Mouse (Mus musculus) small intestine, adult 2 months (tissue): ENCODE data around the gene Plekhh2. TPM values are rescaled to one million over a fixed set of nuclear protein-coding genes. Genes with fewer than 3 reads are reported as not detected.

Experiments
- H3K27ac ChIP-seq: fragments of 200-500 bp; 2 replicates; pipeline ENCODE4 v1.5.1; 2012; ENCODE audit warnings: low read depth, low read length, control low read depth, inconsistent platforms; ENCODE audit not compliant: insufficient read depth
- H3K27me3 ChIP-seq: fragments of 200-500 bp; 2 replicates; pipeline ENCODE4 v1.6.1; 2012; ENCODE audit warnings: mild to moderate bottlenecking, moderate library complexity, low read length, inconsistent platforms; ENCODE audit not compliant: control insufficient read depth, insufficient read depth
- H3K36me3 ChIP-seq: fragments of 200-500 bp; 2 replicates; pipeline ENCODE4 v1.6.1; 2012; ENCODE audit warnings: mild to moderate bottlenecking, low read length, control low read depth, inconsistent platforms; ENCODE audit not compliant: control insufficient read depth, insufficient read depth
- H3K4me1 ChIP-seq: fragments of 200-500 bp; 2 replicates; pipeline ENCODE4 v1.6.1; 2012; ENCODE audit warnings: low read length, inconsistent platforms, mixed read lengths; ENCODE audit not compliant: control insufficient read depth, insufficient read depth, insufficient read length
- H3K4me3 ChIP-seq: fragments of 200-500 bp; 2 replicates; pipeline ENCODE4 v1.5.1; 2012; ENCODE audit warnings: low read depth, mild to moderate bottlenecking, control low read depth, inconsistent platforms, low read length, moderate library complexity
- CTCF ChIP-seq: fragments of 200-500 bp; IDR thresholded peaks from 2 replicates; pipeline ENCODE4 v1.5.1; 2012; ENCODE audit warnings: low read depth, mild to moderate bottlenecking, control low read depth, inconsistent platforms, low read length, moderate library complexity, mixed read lengths; ENCODE audit not compliant: insufficient replicate concordance, insufficient read length; ENCODE audit errors: extremely low read depth
- POLR2A ChIP-seq: fragments of 200-500 bp; IDR thresholded peaks from 2 replicates; pipeline ENCODE4 v1.6.1; 2012; ENCODE audit warnings: low read depth, mild to moderate bottlenecking, control low read depth, inconsistent platforms, low read length, moderate library complexity
- WGBS: fragments of 180-500 bp; shearing (Covaris S2); methylation state at CpG from one replicate; pipeline ENCODE4 v1.1.7; 2018; 5-methylcytosine and 5-hydroxymethylcytosine counted together
- polyA plus RNA-seq: library from polyadenylated mRNA; depleted of rRNA; stranded (reverse); fragments of >200 nt; gene quantifications from 2 replicates; pipeline ENCODE4 v1.2.3, GENCODE M21; 2012

Plekhh2 gene
- polyA plus RNA-seq, 1 experiment: 1.8 TPM

GRCm38 (mm10) chr17:84482831-84483230, 28.9 kb upstream of the Plekhh2 start:
- no peak overlapping the region for H3K27ac ChIP-seq
- WGBS: 90% methylated on average over 3 of the region's 3 CpGs
- TF ChIP-seq POLR2A (no peak), CTCF (no peak)
- no peak overlapping the region for H3K4me3 ChIP-seq
- H3K4me1 ChIP-seq: no peaks in the 10 kb centered on the region
- H3K36me3 ChIP-seq: no peaks in the 10 kb centered on the region
- no peaks in the 10 kb centered on the region; the same call in 1 of the 2 replicates for H3K27me3 ChIP-seq

GRCm38 (mm10) chr17:84483673-84484320, 27.9 kb upstream of the Plekhh2 start:
- no peaks in the 10 kb centered on the region; the same call in 1 of the 2 replicates for H3K27me3 ChIP-seq
- H3K4me3 ChIP-seq: no peak overlapping the region
- no peak for TF ChIP-seq POLR2A
- no peak for TF ChIP-seq CTCF
- H3K27ac ChIP-seq: no peak overlapping the region
- no peaks in the 10 kb centered on the region for H3K4me1 ChIP-seq
- 70% methylated on average over 6 of the region's 6 CpGs for WGBS
- H3K36me3 ChIP-seq: no peaks in the 10 kb centered on the region

GRCm38 (mm10) chr17:84487415-84487814, 24.3 kb upstream of the Plekhh2 start:
- Histone ChIP-seq H3K4me1 (no peaks in the 10 kb centered on the region), H3K4me3 (no peak overlapping the region), H3K27ac (no peak overlapping the region), H3K27me3 (no peaks in the 10 kb centered on the region; the same call in 1 of the 2 replicates), H3K36me3 (no peaks in the 10 kb centered on the region)
- 67% methylated on average over 2 of the region's 2 CpGs for WGBS
- TF ChIP-seq CTCF (no peak), POLR2A (no peak)

DNA sequence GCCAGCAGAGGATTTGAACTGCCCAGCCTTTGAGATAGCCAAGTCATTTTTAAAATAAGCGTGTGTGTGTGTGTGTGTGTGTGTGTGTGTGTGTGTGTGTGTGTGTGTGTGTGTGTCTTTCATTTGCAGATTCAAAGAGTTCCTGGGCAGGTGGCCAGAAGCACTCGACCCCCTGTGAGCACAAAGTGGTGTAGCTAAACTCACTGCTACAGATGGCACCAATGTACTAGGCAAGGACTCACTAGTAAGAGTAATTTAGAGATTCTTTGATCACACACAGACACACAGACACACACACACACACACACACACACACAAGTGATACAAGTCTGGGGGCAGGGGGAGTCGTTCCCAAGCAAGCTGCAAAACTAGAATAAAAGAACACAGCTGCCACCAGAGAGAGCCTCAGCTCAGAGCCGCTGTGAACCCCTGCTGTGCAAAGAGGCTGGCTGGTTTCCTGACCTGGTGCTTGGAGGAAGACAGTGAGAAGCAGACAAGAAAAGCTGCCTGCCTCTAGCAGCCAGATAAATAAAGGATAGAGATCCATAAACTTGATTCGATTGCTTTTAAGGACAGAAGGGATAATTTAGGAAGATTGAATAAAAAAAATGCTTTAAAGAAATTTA, 19.3 kb upstream of the Plekhh2 start:
- no peaks in the 10 kb centered on the region for H3K4me1 ChIP-seq
- no peak overlapping the region for H3K4me3 ChIP-seq
- 36% methylated on average over 5 of the region's 5 CpGs for WGBS
- TF ChIP-seq CTCF (no peak), POLR2A (no peak)
- H3K27ac ChIP-seq: no peak overlapping the region
- H3K27me3 ChIP-seq: peaks cover 2% of the 10 kb centered on the region
- no peaks in the 10 kb centered on the region for H3K36me3 ChIP-seq

DNA sequence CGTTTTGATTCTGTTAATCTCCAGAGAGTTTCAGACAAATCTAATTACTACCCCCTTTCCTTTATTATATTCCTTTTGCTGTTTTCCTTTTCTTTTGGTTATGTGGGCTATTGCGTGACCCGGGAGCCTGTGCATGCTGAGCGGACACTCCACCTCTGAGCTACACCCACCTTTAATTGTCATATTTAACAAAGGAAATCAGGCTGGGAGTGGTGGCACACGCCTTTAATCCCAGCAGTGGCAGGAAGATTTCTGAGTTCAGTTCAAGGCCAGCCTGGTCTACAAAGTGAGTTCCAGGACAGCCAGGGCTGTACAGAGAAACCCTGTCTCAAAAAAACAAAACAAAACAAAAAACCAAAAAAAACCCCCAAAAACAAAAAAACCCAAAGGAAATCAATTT, 14.7 kb upstream of the Plekhh2 start:
- H3K4me3 ChIP-seq: no peak overlapping the region
- H3K27ac ChIP-seq: no peak overlapping the region
- no peaks in the 10 kb centered on the region for H3K36me3 ChIP-seq
- no peaks in the 10 kb centered on the region for H3K4me1 ChIP-seq
- whole genome bisulfite sequencing: 71% methylated on average over 5 of the region's 5 CpGs
- H3K27me3 ChIP-seq: peaks cover 2% of the 10 kb centered on the region; the same call in 1 of the 2 replicates
- TF ChIP-seq CTCF: no peak

DNA sequence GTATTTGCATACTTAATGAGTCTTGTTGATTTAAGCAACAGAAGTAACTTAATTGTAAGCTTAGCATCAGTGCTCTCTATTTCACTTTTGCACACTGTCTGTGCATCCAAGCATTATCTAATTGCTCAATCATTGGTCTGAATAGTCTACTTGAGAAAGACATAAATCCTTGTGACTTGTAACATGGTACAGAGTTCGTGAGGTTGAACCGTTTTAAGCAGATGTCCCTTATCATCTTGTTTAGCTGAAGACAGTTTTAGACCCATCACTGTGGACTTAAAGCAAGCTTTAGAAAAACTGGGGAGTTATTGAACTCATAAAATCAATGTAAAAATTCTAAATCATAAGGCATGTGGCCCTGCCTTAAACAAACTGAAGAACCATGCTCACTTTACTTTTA, 14.1 kb upstream of the Plekhh2 start:
- Histone ChIP-seq H3K4me3 (no peak overlapping the region), H3K4me1 (no peaks in the 10 kb centered on the region), H3K27ac (no peak overlapping the region), H3K36me3 (no peaks in the 10 kb centered on the region), H3K27me3 (peaks cover 2% of the 10 kb centered on the region; the same call in 1 of the 2 replicates)
- TF ChIP-seq POLR2A: no peak
- TF ChIP-seq CTCF: no peak
- 55% methylated on average over 2 of the region's 2 CpGs for whole genome bisulfite sequencing

DNA sequence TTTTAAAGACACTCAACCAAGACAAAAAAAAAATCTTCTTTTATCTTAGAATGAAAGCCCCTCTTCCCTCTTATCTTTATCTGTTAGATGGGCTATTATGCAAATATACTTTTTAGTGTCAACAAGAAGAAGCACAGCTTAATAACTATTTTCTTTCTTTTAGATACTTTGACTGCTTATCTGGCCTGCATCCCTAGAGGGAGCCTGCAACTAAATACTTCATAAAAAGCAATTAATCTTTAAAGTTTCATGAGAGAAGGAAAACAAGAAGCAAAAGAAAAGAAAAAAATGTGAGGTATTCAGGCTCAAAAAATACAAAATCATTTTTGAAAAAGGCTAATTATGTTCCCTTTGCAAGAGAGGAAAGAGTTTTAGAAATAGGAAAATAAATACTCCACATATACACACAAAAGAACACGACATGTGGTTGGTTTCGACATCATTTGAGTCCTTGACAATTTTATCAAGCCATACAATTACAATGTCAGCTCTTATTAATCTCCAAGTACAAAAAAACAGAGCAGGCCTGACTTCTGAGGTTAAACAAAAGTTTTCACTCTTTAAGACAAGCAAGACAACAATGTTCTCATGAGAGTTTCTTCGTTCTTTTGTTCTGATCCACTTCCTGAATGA, 13.6 kb upstream of the Plekhh2 start:
- Histone ChIP-seq H3K27me3 (peaks cover 2% of the 10 kb centered on the region; the same call in 1 of the 2 replicates), H3K4me3 (no peak overlapping the region), H3K4me1 (no peaks in the 10 kb centered on the region), H3K36me3 (no peaks in the 10 kb centered on the region), H3K27ac (no peak overlapping the region)
- TF ChIP-seq POLR2A: no peak
- no peak for TF ChIP-seq CTCF
- WGBS: 69% methylated on average over 3 of the region's 3 CpGs
